Mouse (Mus musculus) spleen, adult 2 months (tissue): ENCODE measurements around the gene Zfp644. TPM values are rescaled to one million over a fixed set of nuclear protein-coding genes. Genes with fewer than 3 reads are reported as not detected.

Experiments
- DNase-seq, 2 experiments: peaks; one replicate each; pipeline versions ENCODE4 v3.0.0 to v3.0.0-alpha.2; 2012 to 2021; ENCODE audit warnings: low spot score in 2 of 2, low read depth in 1 of 2
- H3K27ac ChIP-seq: fragments of 200-500 bp; 2 replicates; pipeline ENCODE4 v1.5.1; 2012; ENCODE audit warnings: low read length, inconsistent platforms; ENCODE audit not compliant: insufficient read depth
- H3K27me3 ChIP-seq: fragments of 200-500 bp; 2 replicates; pipeline ENCODE4 v1.6.1; 2012; ENCODE audit warnings: mild to moderate bottlenecking, moderate library complexity, low read length, inconsistent platforms; ENCODE audit not compliant: control insufficient read depth, insufficient read depth
- H3K36me3 ChIP-seq: fragments of 200-500 bp; 2 replicates; pipeline ENCODE4 v1.6.1; 2012; ENCODE audit warnings: mild to moderate bottlenecking, low read length, inconsistent platforms; ENCODE audit not compliant: control insufficient read depth, insufficient read depth
- H3K4me1 ChIP-seq: fragments of 200-500 bp; 2 replicates; pipeline ENCODE4 v1.6.1; 2011; ENCODE audit warnings: inconsistent platforms; ENCODE audit not compliant: control insufficient read depth, insufficient read depth, insufficient read length
- H3K4me3 ChIP-seq: fragments of 200-500 bp; 2 replicates; pipeline ENCODE4 v1.5.1; 2011; ENCODE audit warnings: mild to moderate bottlenecking, inconsistent platforms; ENCODE audit not compliant: insufficient read depth, insufficient read length; ENCODE audit errors: extremely low read depth
- CTCF ChIP-seq: fragments of 200-500 bp; IDR thresholded peaks from 2 replicates; pipeline ENCODE4 v1.5.1; 2011; ENCODE audit warnings: mild to moderate bottlenecking, inconsistent platforms; ENCODE audit not compliant: insufficient read depth, insufficient read length, insufficient replicate concordance; ENCODE audit errors: extremely low read depth
- POLR2A ChIP-seq: fragments of 200-500 bp; IDR thresholded peaks from 2 replicates; pipeline ENCODE4 v1.6.1; 2011; ENCODE audit warnings: low read depth, low read length, inconsistent platforms
- whole genome bisulfite sequencing: fragments of 180-500 bp; shearing (Covaris S2); methylation state at CpG from one replicate; pipeline ENCODE4 v1.1.7; 2018; 5-methylcytosine and 5-hydroxymethylcytosine counted together
- polyA plus RNA-seq: library from polyadenylated mRNA; depleted of rRNA; stranded (reverse); fragments of >200 nt; gene quantifications from 2 replicates; pipeline ENCODE4 v1.2.3, GENCODE M21; 2012

The Zfp644 gene
- polyA plus RNA-seq, 1 experiment: 6.3 TPM

GRCm38 (mm10) chr5:106604381-106604780 lies 92.7 kb downstream of the Zfp644 start:
- Histone ChIP-seq H3K4me1 (no peaks in the 10 kb centered on the region), H3K27ac (no peak overlapping the region), H3K36me3 (0 out of 2 replicates have a peak, but pooled peaks cover 1% of the 10 kb centered on the region), H3K27me3 (no peaks in the 10 kb centered on the region), H3K4me3 (no peak overlapping the region)
- DNase-seq: no peak
- TF ChIP-seq CTCF: no peak
- TF ChIP-seq POLR2A: no peak
- WGBS: 92% methylated on average over 5 of the region's 5 CpGs

- 97% methylated on average over 8 of the region's 8 CpGs for WGBS
- no peaks in the 10 kb centered on the region for H3K4me1 ChIP-seq
- H3K27ac ChIP-seq: no peak overlapping the region
- no peaks in the 10 kb centered on the region for H3K27me3 ChIP-seq
- no peak for DNase-seq
- no peak for TF ChIP-seq CTCF
- TF ChIP-seq POLR2A: no peak
- peaks cover 3% of the 10 kb centered on the region; the same call in 1 of the 2 replicates for H3K36me3 ChIP-seq
- no peak overlapping the region for H3K4me3 ChIP-seq
Measured at GRCm38 (mm10) chr5:106599482-106599881, 97.6 kb downstream of the Zfp644 start.

- WGBS: 92% methylated on average over 2 of the region's 2 CpGs
Measured at GRCm38 (mm10) chr5:106597472-106597871, 99.6 kb downstream of the Zfp644 start.

GRCm38 (mm10) chr5:106594388-106594787 lies 102.7 kb downstream of the Zfp644 start:
- no peak overlapping the region for H3K27ac ChIP-seq
- DNase-seq: no peak
- no peak overlapping the region for H3K4me3 ChIP-seq
- no peaks in the 10 kb centered on the region for H3K4me1 ChIP-seq
- H3K27me3 ChIP-seq: no peaks in the 10 kb centered on the region
- TF ChIP-seq CTCF: no peak
- TF ChIP-seq POLR2A: no peak
- H3K36me3 ChIP-seq: peaks cover 2% of the 10 kb centered on the region; the same call in 1 of the 2 replicates

More at GRCm38 (mm10) chr5:106597472-106597871, 99.6 kb downstream of the Zfp644 start:
- Histone ChIP-seq H3K4me3 (no peak overlapping the region), H3K27ac (no peak overlapping the region), H3K27me3 (no peaks in the 10 kb centered on the region), H3K4me1 (no peaks in the 10 kb centered on the region), H3K36me3 (peaks cover 2% of the 10 kb centered on the region; the same call in 1 of the 2 replicates)
- DNase-seq: no peak
- TF ChIP-seq POLR2A (no peak), CTCF (no peak)

GRCm38 (mm10) chr5:106590686-106591085 lies 106.4 kb downstream of the Zfp644 start:
- H3K27me3 ChIP-seq: no peaks in the 10 kb centered on the region
- no peak for TF ChIP-seq POLR2A
- TF ChIP-seq CTCF: no peak
- H3K4me1 ChIP-seq: no peaks in the 10 kb centered on the region
- WGBS: 95% methylated on average over 5 of the region's 5 CpGs
- H3K27ac ChIP-seq: no peak overlapping the region
- no peaks in the 10 kb centered on the region for H3K36me3 ChIP-seq
- DNase-seq: no peak
- H3K4me3 ChIP-seq: no peak overlapping the region

- no peaks in the 10 kb centered on the region for H3K27me3 ChIP-seq
- H3K27ac ChIP-seq: no peak overlapping the region
- H3K4me3 ChIP-seq: no peak overlapping the region
- 92% methylated on average over 11 of the region's 11 CpGs for WGBS
- TF ChIP-seq POLR2A (no peak), CTCF (no peak)
- H3K36me3 ChIP-seq: no peaks in the 10 kb centered on the region
- no peaks in the 10 kb centered on the region for H3K4me1 ChIP-seq
- DNase-seq: no peak
Measured at GRCm38 (mm10) chr5:106589670-106590069, 107.4 kb downstream of the Zfp644 start.

- Histone ChIP-seq H3K27me3 (no peaks in the 10 kb centered on the region), H3K4me3 (no peak overlapping the region), H3K4me1 (no peaks in the 10 kb centered on the region), H3K36me3 (no peaks in the 10 kb centered on the region), H3K27ac (no peak overlapping the region)
- WGBS: 95% methylated on average over 9 of the region's 9 CpGs
- TF ChIP-seq CTCF: no peak
- TF ChIP-seq POLR2A: no peak
- DNase-seq: no peak
Measured at GRCm38 (mm10) chr5:106589006-106589405, 108.1 kb downstream of the Zfp644 start.
